Mouse (Mus musculus) embryonic fibroblast, embryonic 13.5 days (primary cell): ENCODE results near the gene Krtap5-3.

ENCODE experiments used
- CTCF ChIP-seq: IDR thresholded peaks from 2 replicates; pipeline ENCODE4 v1.5.1; 2011; ENCODE audit warnings: mild to moderate bottlenecking, control low read depth, low read length, moderate library complexity, borderline replicate concordance; ENCODE audit not compliant: insufficient read depth
- POLR2A ChIP-seq: IDR thresholded peaks from 2 replicates; pipeline ENCODE4 v1.6.1; 2011; ENCODE audit warnings: low read depth, mild to moderate bottlenecking, control low read depth, low read length, moderate library complexity

DNA sequence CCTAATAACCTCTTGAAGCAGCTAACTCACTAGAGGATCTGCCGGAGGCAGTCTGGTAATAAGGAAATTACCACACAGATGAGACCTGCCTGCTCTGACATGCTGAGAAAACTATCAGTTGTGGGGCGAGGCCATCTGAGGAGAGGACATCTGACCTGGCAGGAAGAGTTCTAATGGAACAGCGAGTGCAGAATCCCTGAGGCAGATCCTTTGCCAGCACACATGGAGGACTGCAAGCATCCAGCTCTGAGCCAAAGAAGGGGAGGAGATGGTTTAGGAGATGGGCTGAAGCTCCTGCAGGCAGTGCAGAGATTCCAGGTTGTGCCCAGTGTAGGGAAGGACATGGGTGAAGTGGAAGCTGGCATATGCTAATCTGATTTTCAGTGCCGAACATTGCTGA lies 49.0 kb upstream of the Krtap5-3 start:
- TF ChIP-seq CTCF (no peak), POLR2A (no peak)
